Mouse (Mus musculus) neural tube, embryonic 14.5 days (tissue): ENCODE results near the gene Nrip2. TPM values are rescaled to one million over a fixed set of nuclear protein-coding genes. Genes with fewer than 3 reads are reported as not detected.
A peak's percentile ranks its signal among the peaks of the same experiment; 100 is the strongest.
"Not testable (repeated sequence)": the region's sequence is repeated elsewhere in the genome, so short reads cannot be mapped to it uniquely, and the experiment has no call there.

Experiments
- ATAC-seq: fragments of 200-750 bp; cut with Nextera tagmentation; 2 replicates; pipeline ENCODE4 v1.8.0; 2017; ENCODE audit warnings: low read depth, mild to moderate bottlenecking, moderate TSS enrichment, moderate library complexity
- H3K27ac ChIP-seq: fragments of 300-500 bp; sonication (generic); 2 replicates; pipeline ENCODE4 v1.5.1; 2014; ENCODE audit warnings: low read depth, mild to moderate bottlenecking, control low read depth, low read length, moderate library complexity, mixed read lengths
- H3K27me3 ChIP-seq: fragments of 300-500 bp; sonication (generic); 2 replicates; pipeline ENCODE4 v1.6.1; 2014; ENCODE audit warnings: low read length; ENCODE audit not compliant: control insufficient read depth, insufficient read depth
- H3K36me3 ChIP-seq: fragments of 300-500 bp; sonication (generic); 2 replicates; pipeline ENCODE4 v1.6.1; 2014; ENCODE audit warnings: low read length, mixed read lengths; ENCODE audit not compliant: control insufficient read depth, insufficient read depth
- H3K4me1 ChIP-seq: fragments of 300-500 bp; sonication (generic); 2 replicates; pipeline ENCODE4 v1.6.1; 2014; ENCODE audit warnings: low read length; ENCODE audit not compliant: control insufficient read depth, insufficient read depth
- H3K4me2 ChIP-seq: fragments of 300-500 bp; sonication (generic); 2 replicates; pipeline ENCODE4 v1.6.1; 2014; ENCODE audit warnings: mild to moderate bottlenecking, low read depth, low read length, control low read depth
- H3K4me3 ChIP-seq: fragments of 300-500 bp; sonication (generic); 2 replicates; pipeline ENCODE4 v1.5.1; 2014; ENCODE audit warnings: low read depth, low read length, control low read depth, mixed read lengths
- H3K9ac ChIP-seq: fragments of 300-500 bp; sonication (generic); replicated peaks from 2 replicates; pipeline ENCODE4 v1.6.1; 2014; ENCODE audit warnings: low read depth, mild to moderate bottlenecking, control low read depth, low read length, mixed read lengths
- H3K9me3 ChIP-seq: fragments of 300-500 bp; sonication (generic); 2 replicates; pipeline ENCODE4 v1.6.1; 2016; ENCODE audit warnings: low read length; ENCODE audit not compliant: control insufficient read depth
- WGBS: fragments of 180-500 bp; shearing (Covaris S2); extraction: QIAGEN DNeasy Blood & Tissue Kit; methylation state at CpG from one replicate; pipeline ENCODE4 v1.1.7; 2014; 5-methylcytosine and 5-hydroxymethylcytosine counted together
- polyA plus RNA-seq: library from polyadenylated mRNA; unstranded; fragments of >200 nt; fragmentation: Nextera tagmentation; extraction: Ambion mirVana; gene quantifications from 2 replicates; pipeline ENCODE4 v1.2.1, GENCODE M21; 2014

Nrip2 gene
- polyA plus RNA-seq, 1 experiment from 2014 or later, result 13.5 TPM

- Histone ChIP-seq H3K4me1 (peaks cover 13% of the 10 kb centered on the region), H3K27ac (peak overlapping the region; percentile 86), H3K4me2 (peak overlapping the region; percentile 98), H3K9ac (peak overlapping the region; percentile 78), H3K4me3 (peak overlapping the region; percentile 89), H3K36me3 (no peaks in the 10 kb centered on the region), H3K27me3 (no peaks in the 10 kb centered on the region), H3K9me3 (no peaks in the 10 kb centered on the region)
- 2% methylated on average over 42 of the region's 46 CpGs for WGBS
- ATAC-seq, result peak; percentile 73
These were observed 35.9 kb upstream of the Nrip2 start for GRCm38 (mm10) chr6:128363007-128363825.

GRCm38 (mm10) chr6:128364721-128365120, 34.4 kb upstream of the Nrip2 start:
- ATAC-seq, result no peak
- Histone ChIP-seq H3K4me3 (no peak overlapping the region), H3K4me1 (peaks cover 13% of the 10 kb centered on the region), H3K36me3 (no peaks in the 10 kb centered on the region), H3K4me2 (no peak overlapping the region), H3K27ac (no peak overlapping the region), H3K9ac (no peak overlapping the region), H3K9me3 (no peaks in the 10 kb centered on the region), H3K27me3 (no peaks in the 10 kb centered on the region)
- 66% methylated on average over 6 of the region's 6 CpGs for WGBS

GRCm38 (mm10) chr6:128366466-128366865, 32.6 kb upstream of the Nrip2 start:
- 94% methylated on average over 5 of the region's 5 CpGs for WGBS
- H3K9ac ChIP-seq, result no peak overlapping the region
- no peaks in the 10 kb centered on the region for H3K36me3 ChIP-seq
- no peaks in the 10 kb centered on the region for H3K9me3 ChIP-seq
- H3K4me3 ChIP-seq, result no peak overlapping the region
- H3K4me2 ChIP-seq, result no peak overlapping the region
- H3K27ac ChIP-seq, result no peak overlapping the region
- no peak for ATAC-seq
- no peaks in the 10 kb centered on the region for H3K27me3 ChIP-seq
- peaks cover 7% of the 10 kb centered on the region for H3K4me1 ChIP-seq

- Histone ChIP-seq H3K9ac (no peak overlapping the region), H3K4me1 (no peaks in the 10 kb centered on the region), H3K36me3 (no peaks in the 10 kb centered on the region), H3K27ac (no peak overlapping the region), H3K4me2 (no peak overlapping the region), H3K9me3 (no peaks in the 10 kb centered on the region), H3K27me3 (no peaks in the 10 kb centered on the region), H3K4me3 (no peak overlapping the region)
- ATAC-seq, result no peak
- 97% methylated on average over 5 of the region's 5 CpGs for WGBS
These were observed 29.1 kb upstream of the Nrip2 start for GRCm38 (mm10) chr6:128370040-128370439.

- no peak within 1 kb of the TSS for H3K9ac ChIP-seq
- H3K4me3 ChIP-seq, result no peak within 1 kb of the TSS
- 30% methylated on average over 6 of the region's 6 CpGs for WGBS
- no peaks in the 10 kb centered on the region for H3K36me3 ChIP-seq
- H3K27ac ChIP-seq, result no peak within 1 kb of the TSS
- H3K4me1 ChIP-seq, result no peaks in the 10 kb centered on the region
- H3K4me2 ChIP-seq, result no peak within 1 kb of the TSS
- no peaks in the 10 kb centered on the region for H3K27me3 ChIP-seq
- peak; percentile 63; the same call in 1 of the 2 replicates for ATAC-seq
- H3K9me3 ChIP-seq, result no peaks in the 10 kb centered on the region
These were observed 23.9 kb upstream of the Nrip2 start, which contains the start of the genes Tex52 and Gm44596 for GRCm38 (mm10) chr6:128375192-128375591. Gene Tex52 (plus strand): TSS chr6:128375456. Gene Gm44596 (plus strand): TSS chr6:128375503.

GRCm38 (mm10) chr6:128376371-128377085, 22.6 kb upstream of the Nrip2 start:
- no peak overlapping the region for H3K4me2 ChIP-seq
- 92% methylated on average over 17 of the region's 17 CpGs for WGBS
- H3K9me3 ChIP-seq, result no peaks in the 10 kb centered on the region
- H3K9ac ChIP-seq, result no peak overlapping the region
- no peak overlapping the region for H3K27ac ChIP-seq
- H3K4me1 ChIP-seq, result no peaks in the 10 kb centered on the region
- H3K36me3 ChIP-seq, result no peaks in the 10 kb centered on the region
- H3K4me3 ChIP-seq, result no peak overlapping the region
- ATAC-seq, result no peak
- H3K27me3 ChIP-seq, result no peaks in the 10 kb centered on the region

GRCm38 (mm10) chr6:128379636-128380035, 19.5 kb upstream of the Nrip2 start:
- ATAC-seq, result no peak
- Histone ChIP-seq H3K4me3 (no peak overlapping the region), H3K9me3 (no peaks in the 10 kb centered on the region), H3K4me2 (no peak overlapping the region), H3K36me3 (no peaks in the 10 kb centered on the region), H3K27ac (no peak overlapping the region), H3K9ac (no peak overlapping the region), H3K27me3 (no peaks in the 10 kb centered on the region), H3K4me1 (no peaks in the 10 kb centered on the region)
- WGBS, result 89% methylated on average over 16 of the region's 16 CpGs

GRCm38 (mm10) chr6:128380594-128381167, 18.4 kb upstream of the Nrip2 start:
- WGBS, result 86% methylated on average over 1 of the region's 1 CpGs
- not testable (repeated sequence) for H3K9ac ChIP-seq, H3K4me2 ChIP-seq, H3K27me3 ChIP-seq, H3K4me1 ChIP-seq, H3K4me3 ChIP-seq, H3K9me3 ChIP-seq, H3K36me3 ChIP-seq, ATAC-seq, H3K27ac ChIP-seq

GRCm38 (mm10) chr6:128381254-128381653, 17.8 kb upstream of the Nrip2 start:
- no peak overlapping the region for H3K4me3 ChIP-seq
- no peak overlapping the region for H3K27ac ChIP-seq
- H3K27me3 ChIP-seq, result no peaks in the 10 kb centered on the region
- H3K4me1 ChIP-seq, result no peaks in the 10 kb centered on the region
- H3K36me3 ChIP-seq, result no peaks in the 10 kb centered on the region
- no peaks in the 10 kb centered on the region for H3K9me3 ChIP-seq
- no peak overlapping the region for H3K4me2 ChIP-seq
- no peak overlapping the region for H3K9ac ChIP-seq
- ATAC-seq, result no peak
- WGBS, result 71% methylated on average over 3 of the region's 3 CpGs
